Mouse (Mus musculus) B cell, adult 67 days (primary cell): Measurements from ENCODE around the gene Vamp3. TPM values are rescaled to one million over a fixed set of nuclear protein-coding genes. Genes with fewer than 3 reads are reported as not detected.

Experiments used
- total RNA-seq, 2 experiments: library from RNA; stranded (reverse); gene quantifications; 4 replicates each; pipeline ENCODE4 v1.2.4; 2023

Vamp3 gene
- total RNA-seq = 10 to 100 TPM; 75.5 to 75.8 TPM

GRCm38 (mm10) chr4:151057347-151058321, at the start of gene Vamp3:
Vamp3 (minus strand) TSS chr4:151057963.

GRCm38 (mm10) chr4:151089270-151089669, 31.5 kb upstream of the Vamp3 start, which contains the start of gene Gm13090:
Gm13090 (plus strand) TSS chr4:151089570.

GRCm38 (mm10) chr4:151044037-151044943, 13.5 kb downstream of the Vamp3 start, which contains the start of gene Per3:
Per3 (minus strand) TSS chr4:151044665.

Other genes starting within 250 kb of the Vamp3 start
- 10 to 100 TPM in 1 of 2 experiments, 1 to 10 TPM in 1; 9.0 to 12.8 TPM for gene Errfi1, start 204.0 kb downstream of the Vamp3 start, total RNA-seq
- 100 to 1,000 TPM; 118 to 135 TPM for gene Park7, start 143.5 kb downstream of the Vamp3 start, total RNA-seq
- under 1 TPM in 1 of 2 experiments, not detected in 1; 0.58 TPM for gene Tnfrsf9, start 143.4 kb downstream of the Vamp3 start, total RNA-seq
- gene Uts2, start 60.9 kb downstream of the Vamp3 start, total RNA-seq = not detected
- gene Per3, start 13.3 kb downstream of the Vamp3 start, total RNA-seq = 1 to 10 TPM; 4.3 to 4.4 TPM
- gene Gm13090, start 31.6 kb upstream of the Vamp3 start, total RNA-seq = not detected